Mouse (Mus musculus): ENCODE data around the gene Hcn1.

- no peak for TF ChIP-seq CTCF (IDR thresholded peaks at IDR 0.05; ENCODE audit: control insufficient read depth, insufficient read depth, insufficient replicate concordance, low read depth, low read length)
- TF ChIP-seq POLR2A (IDR thresholded peaks at IDR 0.05; ENCODE audit: control insufficient read depth, low read depth, low read length) = no peak
Observed at GRCm38 (mm10) chr13:117975823-117976222, 373.7 kb downstream of the Hcn1 start.
